Mouse (Mus musculus): ENCODE measurements at regions not wholly inside any gene's neighbourhood (a gene's known extent, or its start where the extent isn't known, plus 50 kb on each side); places are given as distances from the start of the nearest gene placed in this dataset.
"Not testable (repeated sequence)": the region's sequence is repeated elsewhere in the genome, so short reads cannot be mapped to it uniquely, and the experiment has no call there.

GRCm38 (mm10) chr17:66206074-66206473 lies 82.8 kb downstream of the Ddx11 start:
- no peak for DNase-seq (ENCODE audit: low read depth, low spot score)

- not testable (repeated sequence) for DNase-seq (ENCODE audit: low read depth, low spot score)
These were observed 84.6 kb downstream of the Ddx11 start for GRCm38 (mm10) chr17:66207653-66208497.

GRCm38 (mm10) chr17:66208803-66209515 lies 85.6 kb downstream of the Ddx11 start:
- not testable (repeated sequence) for DNase-seq (ENCODE audit: low read depth, low spot score)

- no peak for DNase-seq (ENCODE audit: low read depth, low spot score)
These were observed 88.2 kb downstream of the Ddx11 start for GRCm38 (mm10) chr17:66211561-66211960.

- DNase-seq (ENCODE audit: low read depth, low spot score): no peak
These were observed 89.3 kb downstream of the Ddx11 start for GRCm38 (mm10) chr17:66212616-66213015.

- DNase-seq (ENCODE audit: low read depth, low spot score): no peak
These were observed 95.0 kb downstream of the Ddx11 start for GRCm38 (mm10) chr17:66218321-66218720.

- DNase-seq (ENCODE audit: low read depth, low spot score): no peak
These were observed 96.5 kb downstream of the Ddx11 start for GRCm38 (mm10) chr17:66219669-66220435.

GRCm38 (mm10) chr17:66221256-66221655 lies 97.9 kb downstream of the Ddx11 start:
- peak; percentile 68 for DNase-seq (ENCODE audit: low read depth, low spot score)

- DNase-seq (ENCODE audit: low read depth, low spot score): no peak
These were observed 100.4 kb downstream of the Ddx11 start for GRCm38 (mm10) chr17:66223711-66224110.

GRCm38 (mm10) chr17:66224241-66224640 lies 100.9 kb downstream of the Ddx11 start:
- DNase-seq (ENCODE audit: low read depth, low spot score): no peak

GRCm38 (mm10) chr17:66232391-66232790 lies 109.1 kb downstream of the Ddx11 start:
- no peak for DNase-seq (ENCODE audit: low read depth, low spot score)

- no peak for DNase-seq (ENCODE audit: low read depth, low spot score)
These were observed 109.6 kb downstream of the Ddx11 start for GRCm38 (mm10) chr17:66232891-66233421.

GRCm38 (mm10) chr17:66233451-66233951 lies 110.2 kb downstream of the Ddx11 start:
- no peak for DNase-seq (ENCODE audit: low read depth, low spot score)

- no peak for DNase-seq (ENCODE audit: low read depth, low spot score)
These were observed 111.1 kb downstream of the Ddx11 start for GRCm38 (mm10) chr17:66234432-66234831.

- DNase-seq (ENCODE audit: low read depth, low spot score): peak; percentile 88
These were observed 111.9 kb downstream of the Ddx11 start for GRCm38 (mm10) chr17:66235096-66235805.

- DNase-seq (ENCODE audit: low read depth, low spot score): no peak
These were observed 112.6 kb downstream of the Ddx11 start for GRCm38 (mm10) chr17:66235806-66236335.

GRCm38 (mm10) chr17:66241868-66242622 lies 118.7 kb downstream of the Ddx11 start:
- DNase-seq (ENCODE audit: low read depth, low spot score): no peak

- no peak for DNase-seq (ENCODE audit: low read depth, low spot score)
These were observed 120.9 kb downstream of the Ddx11 start for GRCm38 (mm10) chr17:66244183-66244582.

GRCm38 (mm10) chr17:66246031-66246534 lies 122.8 kb downstream of the Ddx11 start:
- DNase-seq (ENCODE audit: low read depth, low spot score): no peak

GRCm38 (mm10) chr17:66251495-66251894 lies 128.2 kb downstream of the Ddx11 start:
- no peak for DNase-seq (ENCODE audit: low read depth, low spot score)

All from retina, adult 2 months (tissue).